Mouse (Mus musculus) myocyte (in vitro differentiated cells): ENCODE measurements around the gene Sec16a.
A peak's percentile ranks its signal among the peaks of the same experiment; 100 is the strongest.

Source experiments
- CEBPB ChIP-seq: IDR thresholded peaks from 2 replicates; pipeline ENCODE4 v1.6.1; 2011; ENCODE audit warnings: mild to moderate bottlenecking, moderate library complexity; ENCODE audit not compliant: poor library complexity, insufficient read depth, severe bottlenecking
- E2F4 ChIP-seq: IDR thresholded peaks from one replicate; pipeline ENCODE4 v1.6.1; 2011; ENCODE audit warnings: mild to moderate bottlenecking, control low read depth, moderate library complexity; ENCODE audit not compliant: insufficient read depth
- MAX ChIP-seq: IDR thresholded peaks from one replicate; pipeline ENCODE4 v1.6.1; 2011; ENCODE audit warnings: low read depth, mild to moderate bottlenecking, control low read depth
- MYOD1 ChIP-seq, 3 experiments: IDR thresholded peaks; one replicate each; pipeline ENCODE4 v1.6.1; 2011; ENCODE audit warnings: control low read depth in 2 of 3, low read depth in 2 of 3, mild to moderate bottlenecking in 2 of 3, moderate library complexity in 1 of 3; ENCODE audit not compliant: insufficient read length in 2 of 3, control insufficient read depth in 1 of 3
- MYOG ChIP-seq, 3 experiments: IDR thresholded peaks; one replicate each; pipeline ENCODE4 v1.6.1; 2011; ENCODE audit warnings: control low read depth in 2 of 3, low read depth in 2 of 3, mild to moderate bottlenecking in 2 of 3; ENCODE audit not compliant: insufficient read length in 2 of 3, control insufficient read depth in 1 of 3, insufficient read depth in 1 of 3
- POLR2A ChIP-seq: IDR thresholded peaks from one replicate; pipeline ENCODE4 v1.6.1; 2011; ENCODE audit warnings: low read depth, mild to moderate bottlenecking, control low read depth, moderate library complexity; ENCODE audit not compliant: insufficient read length
- POLR2AphosphoS2 ChIP-seq: IDR thresholded peaks from one replicate; pipeline ENCODE4 v1.6.1; 2011; ENCODE audit warnings: low read depth, control low read depth; ENCODE audit not compliant: insufficient read length
- REST ChIP-seq: IDR thresholded peaks from one replicate; pipeline ENCODE4 v1.6.1; 2011; ENCODE audit warnings: mild to moderate bottlenecking, control low read depth, moderate library complexity; ENCODE audit not compliant: insufficient read depth, insufficient read length
- SRF ChIP-seq: IDR thresholded peaks from one replicate; pipeline ENCODE4 v1.6.1; 2011; ENCODE audit warnings: low read depth; ENCODE audit not compliant: control insufficient read depth, insufficient read length
- TCF12 ChIP-seq: IDR thresholded peaks from one replicate; pipeline ENCODE4 v1.6.1; 2011; ENCODE audit warnings: mild to moderate bottlenecking, control low read depth; ENCODE audit not compliant: poor library complexity, insufficient read depth, severe bottlenecking
- TCF3 ChIP-seq: IDR thresholded peaks from one replicate; pipeline ENCODE4 v1.6.1; 2011; ENCODE audit warnings: low read depth, control low read depth; ENCODE audit not compliant: insufficient read length
- USF1 ChIP-seq: IDR thresholded peaks from one replicate; pipeline ENCODE4 v1.6.1; 2011; ENCODE audit warnings: low read depth, mild to moderate bottlenecking, control low read depth, moderate library complexity

- TF ChIP-seq POLR2A (no peak), USF1 (no peak), POLR2AphosphoS2 (no peak), TCF12 (no peak), MYOG (IDR thresholded peaks at IDR 0.05; ENCODE audit: control insufficient read depth in 1 of 3, insufficient read depth in 1 of 3, insufficient read length in 2 of 3, low read depth in 2 of 3) (peak in 1 of 3 experiments; percentile 12), CEBPB (no peak), REST (no peak), TCF3 (no peak), E2F4 (no peak), MAX (no peak), MYOD1 (IDR thresholded peaks at IDR 0.05; ENCODE audit: control insufficient read depth in 1 of 3, insufficient read length in 2 of 3, low read depth in 2 of 3) (no peak), SRF (no peak)
Measured at GRCm38 (mm10) chr2:26460837-26461236, 15.8 kb upstream of the Sec16a start.
